Mouse (Mus musculus) ES-Bruce4 (cell line): ENCODE measurements around the gene Tmem26. TPM values are rescaled to one million over a fixed set of nuclear protein-coding genes. Genes with fewer than 3 reads are reported as not detected.

Experiments used
- H3K27ac ChIP-seq: 2 replicates; pipeline ENCODE4 v1.5.1; 2012; ENCODE audit warnings: low read length, inconsistent platforms; ENCODE audit not compliant: insufficient read depth
- H3K27me3 ChIP-seq: 2 replicates; pipeline ENCODE4 v1.6.1; 2012; ENCODE audit warnings: mild to moderate bottlenecking, low read length, inconsistent platforms; ENCODE audit not compliant: control insufficient read depth, poor library complexity, insufficient read depth, severe bottlenecking
- H3K36me3 ChIP-seq: 2 replicates; pipeline ENCODE4 v1.6.1; 2012; ENCODE audit warnings: inconsistent platforms, mild to moderate bottlenecking, low read length, moderate library complexity; ENCODE audit not compliant: control insufficient read depth, poor library complexity, insufficient read depth, severe bottlenecking
- H3K4me1 ChIP-seq: one replicate; pipeline ENCODE4 v1.8.1; 2011; ENCODE audit warnings: low read length; ENCODE audit not compliant: control insufficient read depth, insufficient read depth
- H3K4me3 ChIP-seq: 2 replicates; pipeline ENCODE4 v1.5.1; 2011; ENCODE audit warnings: low read depth, mild to moderate bottlenecking, low read length
- H3K9ac ChIP-seq: 2 replicates; pipeline ENCODE4 v1.6.1; 2012; ENCODE audit warnings: low read depth, mild to moderate bottlenecking, inconsistent platforms; ENCODE audit not compliant: poor library complexity, severe bottlenecking
- H3K9me3 ChIP-seq: replicated peaks from 2 replicates; pipeline ENCODE4 v1.6.1; 2012; ENCODE audit warnings: mild to moderate bottlenecking, low read length, inconsistent platforms; ENCODE audit not compliant: control insufficient read depth, poor library complexity, insufficient read depth, severe bottlenecking
- CTCF ChIP-seq: IDR thresholded peaks from one replicate; pipeline ENCODE4 v1.8.1; 2011; ENCODE audit warnings: low read depth, low read length
- EP300 ChIP-seq: IDR thresholded peaks from 2 replicates; pipeline ENCODE4 v1.6.1; 2011; ENCODE audit warnings: low read depth, low read length; ENCODE audit not compliant: insufficient read depth
- POLR2A ChIP-seq: IDR thresholded peaks from one replicate; pipeline ENCODE4 v1.8.1; 2011; ENCODE audit warnings: low read length; ENCODE audit not compliant: insufficient read depth
- polyA plus RNA-seq: library from polyadenylated mRNA; stranded (reverse); fragments of >200 nt; gene quantifications from 2 replicates; pipeline ENCODE4 v1.2.4, GENCODE M21; 2011; ENCODE audit warnings: low read depth; ENCODE audit not compliant: missing spikeins, insufficient read depth, insufficient read length

Tmem26 gene
- polyA plus RNA-seq, 1 experiment, result not detected

DNA sequence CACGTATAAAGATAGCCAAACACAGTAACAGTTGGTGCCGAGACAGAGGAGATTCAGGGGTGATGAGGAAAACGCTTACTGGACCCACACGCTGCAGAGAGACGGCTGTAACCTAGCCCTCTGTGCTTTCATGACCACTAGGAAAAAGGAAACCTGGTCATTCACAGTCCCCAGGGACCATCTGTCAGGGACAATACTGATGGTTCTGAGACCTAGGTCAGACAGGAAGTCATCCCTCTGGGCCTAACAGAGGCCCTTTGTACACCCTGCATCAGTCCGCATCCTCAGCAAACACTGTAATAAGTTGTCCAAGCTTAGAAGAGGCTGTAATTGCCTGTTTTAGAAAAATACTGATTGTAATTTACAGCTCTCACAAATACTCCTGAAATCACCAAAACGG, 76.4 kb downstream of the Tmem26 start:
- Histone ChIP-seq H3K27ac (no peak overlapping the region), H3K4me1 (peaks cover 3% of the 10 kb centered on the region), H3K9me3 (no peaks in the 10 kb centered on the region), H3K9ac (no peak overlapping the region), H3K27me3 (no peaks in the 10 kb centered on the region), H3K36me3 (no peaks in the 10 kb centered on the region), H3K4me3 (no peak overlapping the region)
- no peak for TF ChIP-seq EP300
- no peak for TF ChIP-seq CTCF
- TF ChIP-seq POLR2A, result no peak

- H3K9ac ChIP-seq, result no peak overlapping the region
- no peak overlapping the region for H3K4me3 ChIP-seq
- H3K9me3 ChIP-seq, result no peaks in the 10 kb centered on the region
- H3K27me3 ChIP-seq, result no peaks in the 10 kb centered on the region
- TF ChIP-seq CTCF, result no peak
- TF ChIP-seq POLR2A, result no peak
- TF ChIP-seq EP300, result no peak
- no peak overlapping the region for H3K27ac ChIP-seq
- H3K36me3 ChIP-seq, result no peaks in the 10 kb centered on the region
- H3K4me1 ChIP-seq, result no peaks in the 10 kb centered on the region
These were observed 76.9 kb downstream of the Tmem26 start for GRCm38 (mm10) chr10:68800339-68800738.

DNA sequence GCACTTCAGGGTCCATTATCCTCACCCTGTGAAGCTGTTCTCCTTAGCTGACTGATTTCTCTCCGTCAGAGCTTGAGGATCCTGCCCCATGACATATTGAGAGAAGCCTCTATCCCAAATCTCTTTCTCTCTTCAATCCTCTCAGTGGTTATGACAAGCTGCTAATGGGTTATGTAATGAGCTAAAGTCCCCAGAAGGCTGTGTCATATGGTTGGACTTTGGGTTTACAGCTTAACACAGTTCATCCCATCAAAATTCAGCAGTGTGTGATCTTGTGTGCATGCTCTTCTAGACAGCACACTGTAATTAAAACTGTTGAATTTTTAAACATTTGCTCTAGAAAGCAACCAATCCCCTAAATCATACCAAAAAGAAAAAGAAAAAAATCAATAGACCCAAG, 82.9 kb downstream of the Tmem26 start:
- no peak overlapping the region for H3K27ac ChIP-seq
- no peak overlapping the region for H3K9ac ChIP-seq
- H3K4me3 ChIP-seq, result no peak overlapping the region
- H3K36me3 ChIP-seq, result no peaks in the 10 kb centered on the region
- TF ChIP-seq EP300 (no peak), POLR2A (no peak), CTCF (no peak)
- no peaks in the 10 kb centered on the region for H3K9me3 ChIP-seq
- H3K27me3 ChIP-seq, result no peaks in the 10 kb centered on the region
- no peaks in the 10 kb centered on the region for H3K4me1 ChIP-seq

GRCm38 (mm10) chr10:68810958-68811357, 87.5 kb downstream of the Tmem26 start:
- no peaks in the 10 kb centered on the region for H3K27me3 ChIP-seq
- H3K4me1 ChIP-seq, result no peaks in the 10 kb centered on the region
- no peaks in the 10 kb centered on the region for H3K9me3 ChIP-seq
- no peak overlapping the region for H3K27ac ChIP-seq
- H3K4me3 ChIP-seq, result no peak overlapping the region
- TF ChIP-seq EP300, result no peak
- peak; percentile 48 for TF ChIP-seq CTCF
- H3K36me3 ChIP-seq, result no peaks in the 10 kb centered on the region
- no peak overlapping the region for H3K9ac ChIP-seq

DNA sequence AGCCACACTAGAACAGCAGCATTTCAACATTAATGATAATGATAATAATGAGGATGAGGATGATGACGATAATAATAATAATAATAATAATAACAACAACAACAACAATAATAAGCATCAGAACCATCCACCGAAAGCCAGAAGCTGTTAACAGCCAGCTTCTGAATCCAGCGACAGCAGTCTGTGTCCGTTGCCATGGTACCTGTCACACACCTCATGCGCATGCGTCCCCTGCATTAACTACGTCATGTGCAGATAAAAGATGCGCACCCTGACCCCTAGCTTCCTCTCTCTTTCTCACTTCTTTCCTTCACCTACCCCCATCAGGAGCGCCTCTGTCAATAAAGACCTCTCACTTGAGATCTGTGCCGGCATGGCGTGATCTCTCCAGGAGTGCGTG, 89.3 kb downstream of the Tmem26 start:
- Histone ChIP-seq H3K9me3 (no peaks in the 10 kb centered on the region), H3K9ac (no peak overlapping the region), H3K27ac (no peak overlapping the region), H3K27me3 (no peaks in the 10 kb centered on the region), H3K4me3 (no peak overlapping the region), H3K4me1 (no peaks in the 10 kb centered on the region), H3K36me3 (no peaks in the 10 kb centered on the region)
- TF ChIP-seq EP300 (no peak), POLR2A (no peak), CTCF (no peak)

- no peak for TF ChIP-seq CTCF
- no peak for TF ChIP-seq EP300
- TF ChIP-seq POLR2A, result no peak
- H3K27me3 ChIP-seq, result no peaks in the 10 kb centered on the region
These were observed 93.8 kb downstream of the Tmem26 start for GRCm38 (mm10) chr10:68817281-68817680.

More at GRCm38 (mm10) chr10:68817281-68817680, 93.8 kb downstream of the Tmem26 start:
- Histone ChIP-seq H3K9ac (no peak overlapping the region), H3K27ac (no peak overlapping the region), H3K36me3 (no peaks in the 10 kb centered on the region), H3K9me3 (no peaks in the 10 kb centered on the region), H3K4me1 (no peaks in the 10 kb centered on the region), H3K4me3 (no peak overlapping the region)
